Mouse (Mus musculus) lung, embryonic 14.5 days (tissue): ENCODE measurements around the gene Smtnl2. TPM values are rescaled to one million over a fixed set of nuclear protein-coding genes. Genes with fewer than 3 reads are reported as not detected.
"Not testable (repeated sequence)": the region's sequence is repeated elsewhere in the genome, so short reads cannot be mapped to it uniquely, and the experiment has no call there.

Source experiments
- ATAC-seq: fragments of 200-750 bp; cut with Nextera tagmentation; 2 replicates; pipeline ENCODE4 v1.8.0; 2017; ENCODE audit warnings: mild to moderate bottlenecking, moderate TSS enrichment, moderate library complexity; ENCODE audit not compliant: insufficient read depth
- DNase-seq: peaks from one replicate; pipeline ENCODE4 v3.0.0-alpha.2; 2015
- H3K27ac ChIP-seq: fragments of 300-500 bp; sonication (generic); 2 replicates; pipeline ENCODE4 v1.5.1; 2014; ENCODE audit warnings: low read depth, mild to moderate bottlenecking, moderate library complexity
- H3K27me3 ChIP-seq: fragments of 300-500 bp; sonication (generic); 2 replicates; pipeline ENCODE4 v1.6.1; 2014; ENCODE audit warnings: low read length, control low read depth; ENCODE audit not compliant: insufficient read depth
- H3K36me3 ChIP-seq: fragments of 300-500 bp; sonication (generic); 2 replicates; pipeline ENCODE4 v1.6.1; 2014; ENCODE audit warnings: control low read depth; ENCODE audit not compliant: insufficient read depth
- H3K4me1 ChIP-seq: fragments of 300-500 bp; sonication (generic); 2 replicates; pipeline ENCODE4 v1.6.1; 2014; ENCODE audit warnings: antibody characterized with exemption, control low read depth; ENCODE audit not compliant: insufficient read depth
- H3K4me2 ChIP-seq: fragments of 300-500 bp; sonication (generic); 2 replicates; pipeline ENCODE4 v1.6.1; 2014; ENCODE audit warnings: mild to moderate bottlenecking
- H3K4me3 ChIP-seq: fragments of 300-500 bp; sonication (generic); 2 replicates; pipeline ENCODE4 v1.5.1; 2014; ENCODE audit warnings: low read depth, low read length
- H3K9ac ChIP-seq: fragments of 300-500 bp; sonication (generic); 2 replicates; pipeline ENCODE4 v1.6.1; 2014
- H3K9me3 ChIP-seq: fragments of 300-500 bp; sonication (generic); 2 replicates; pipeline ENCODE4 v1.6.1; 2016; ENCODE audit warnings: low read depth, low read length, control low read depth
- CTCF ChIP-seq: IDR thresholded peaks from 2 replicates; pipeline ENCODE4 v1.5.1; 2016; ENCODE audit warnings: antibody characterized with exemption, low read depth
- WGBS: fragments of 180-500 bp; shearing (Covaris S2); extraction: QIAGEN DNeasy Blood & Tissue Kit; methylation state at CpG from one replicate; pipeline ENCODE4 v1.1.7; 2014; 5-methylcytosine and 5-hydroxymethylcytosine counted together
- polyA plus RNA-seq: library from polyadenylated mRNA; unstranded; fragments of >200 nt; fragmentation: Nextera tagmentation; extraction: Ambion mirVana; gene quantifications from 2 replicates; pipeline ENCODE4 v1.2.1, GENCODE M21; 2014

Smtnl2 gene
- polyA plus RNA-seq, 1 experiment from 2014 or later, result 122 TPM

- no peaks in the 10 kb centered on the region for H3K4me1 ChIP-seq
- no peaks in the 10 kb centered on the region for H3K27me3 ChIP-seq
- no peak overlapping the region for H3K9ac ChIP-seq
- H3K27ac ChIP-seq, result no peak overlapping the region
- peaks cover 100% of the 10 kb centered on the region for H3K36me3 ChIP-seq
- no peaks in the 10 kb centered on the region for H3K9me3 ChIP-seq
- H3K4me3 ChIP-seq, result no peak overlapping the region
- 71% methylated on average over 8 of the region's 8 CpGs for WGBS
- TF ChIP-seq CTCF, result peak; percentile 41
- no peak for DNase-seq
- no peak overlapping the region for H3K4me2 ChIP-seq
- no peak for ATAC-seq
Observed at GRCm38 (mm10) chr11:72447475-72447874, 36.0 kb upstream of the Smtnl2 start.

- H3K27ac ChIP-seq, result no peak overlapping the region
- peak; percentile 67 for DNase-seq
- no peak overlapping the region for H3K9ac ChIP-seq
- peaks cover 5% of the 10 kb centered on the region; the same call in 1 of the 2 replicates for H3K4me1 ChIP-seq
- no peak for ATAC-seq
- peaks cover 94% of the 10 kb centered on the region for H3K36me3 ChIP-seq
- no peak overlapping the region for H3K4me3 ChIP-seq
- no peak overlapping the region for H3K4me2 ChIP-seq
- H3K9me3 ChIP-seq, result no peaks in the 10 kb centered on the region
- H3K27me3 ChIP-seq, result no peaks in the 10 kb centered on the region
- TF ChIP-seq CTCF, result peak; percentile 75
- WGBS, result 88% methylated on average over 6 of the region's 6 CpGs
Observed at GRCm38 (mm10) chr11:72446311-72447105, 35.0 kb upstream of the Smtnl2 start.

DNA sequence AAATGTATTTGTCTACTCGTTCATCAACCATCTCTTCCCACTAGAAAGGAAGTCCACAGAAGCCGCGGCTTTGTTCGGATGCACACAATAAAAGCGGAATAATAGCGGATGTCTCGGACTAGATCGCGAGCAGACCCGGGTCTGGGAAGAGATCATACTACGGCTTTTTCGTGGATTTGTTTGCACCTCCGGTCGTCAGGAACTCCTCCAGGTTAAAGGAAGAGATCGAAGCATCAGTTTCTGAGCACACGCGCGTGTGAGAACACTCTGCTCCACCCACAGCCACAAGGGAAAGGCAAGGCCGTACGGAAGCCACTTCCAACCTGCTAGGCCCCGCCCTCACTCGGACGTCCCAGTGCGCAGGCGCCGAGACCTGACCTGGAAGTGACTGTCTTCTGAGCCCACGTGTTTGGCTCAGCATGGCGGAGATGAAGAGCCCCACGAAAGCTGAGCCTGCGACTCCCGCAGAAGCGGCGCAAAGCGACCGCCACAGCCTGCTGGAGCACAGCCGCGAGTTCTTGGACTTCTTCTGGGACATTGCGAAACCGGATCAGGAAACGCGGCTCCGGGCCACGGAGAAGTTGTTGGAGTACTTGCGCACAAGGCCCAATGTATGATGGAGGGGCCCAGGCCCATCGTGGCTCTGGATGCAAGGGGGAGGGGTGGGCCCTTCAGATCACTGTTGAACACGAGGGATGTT is 29.6 kb upstream of the Smtnl2 start, which contains the start of gene Mybbp1a:
Mybbp1a (plus strand) TSS at position 391 of the 700 bp plus-strand sequence.
- Histone ChIP-seq H3K9ac (peak within 1 kb of the TSS; percentile 89), H3K4me3 (peak within 1 kb of the TSS; percentile 92), H3K27ac (peak within 1 kb of the TSS; percentile 92), H3K9me3 (no peaks in the 10 kb centered on the region), H3K36me3 (peaks cover 40% of the 10 kb centered on the region), H3K4me2 (peak within 1 kb of the TSS; percentile 96), H3K4me1 (peaks cover 5% of the 10 kb centered on the region; the same call in 1 of the 2 replicates), H3K27me3 (no peaks in the 10 kb centered on the region)
- under 1% methylated on average over 46 of the region's 46 CpGs for WGBS
- peak; percentile 91 for ATAC-seq
- peak; percentile 99 for DNase-seq
- no peak for TF ChIP-seq CTCF

GRCm38 (mm10) chr11:72440597-72440964 is 29.1 kb upstream of the Smtnl2 start:
- H3K4me2 ChIP-seq, result peak overlapping the region; percentile 96
- H3K27me3 ChIP-seq, H3K4me1 ChIP-seq, H3K9me3 ChIP-seq, DNase-seq: not testable (repeated sequence)
- peaks cover 35% of the 10 kb centered on the region for H3K36me3 ChIP-seq
- 40% methylated on average over 6 of the region's 6 CpGs for WGBS
- 0 out of 2 replicates have a peak, but pooled peaks have one; percentile 40 for ATAC-seq
- peak overlapping the region; percentile 92 for H3K4me3 ChIP-seq
- H3K27ac ChIP-seq, result peak overlapping the region; percentile 92
- peak overlapping the region; percentile 89 for H3K9ac ChIP-seq

DNA sequence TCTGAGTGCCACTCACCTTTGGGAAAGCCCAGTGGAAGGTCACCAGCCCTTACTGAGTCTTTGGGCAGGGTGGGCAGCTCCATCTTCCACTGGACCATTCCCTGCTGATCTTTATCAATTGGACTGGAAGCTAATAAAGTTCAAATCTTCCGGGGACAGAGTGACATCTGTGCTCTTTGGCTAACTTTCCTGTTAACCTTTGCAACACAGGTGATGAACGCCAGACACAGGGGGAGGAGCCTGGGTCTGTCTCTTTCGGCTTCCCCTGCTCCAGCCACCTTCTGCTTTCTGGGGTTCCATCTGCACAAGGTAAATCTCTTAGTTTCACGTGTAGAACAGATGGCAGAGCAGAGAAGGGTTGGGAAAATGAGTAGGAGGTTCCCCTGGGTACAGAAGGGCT is 26.9 kb upstream of the Smtnl2 start:
- no peak for TF ChIP-seq CTCF

GRCm38 (mm10) chr11:72436756-72437650 is 25.5 kb upstream of the Smtnl2 start:
- Histone ChIP-seq H3K27me3 (no peaks in the 10 kb centered on the region), H3K4me2 (no peak overlapping the region), H3K9me3 (no peaks in the 10 kb centered on the region), H3K4me3 (no peak overlapping the region), H3K27ac (no peak overlapping the region), H3K9ac (no peak overlapping the region), H3K36me3 (no peaks in the 10 kb centered on the region), H3K4me1 (peaks cover 9% of the 10 kb centered on the region; the same call in 1 of the 2 replicates)
- WGBS, result 81% methylated on average over 16 of the region's 16 CpGs
- no peak for DNase-seq
- ATAC-seq, result no peak
- no peak for TF ChIP-seq CTCF

More for the DNA sequence above, 26.9 kb upstream of the Smtnl2 start:
- Histone ChIP-seq H3K4me3 (no peak overlapping the region), H3K9me3 (no peaks in the 10 kb centered on the region), H3K36me3 (peaks cover 13% of the 10 kb centered on the region), H3K9ac (no peak overlapping the region), H3K27ac (no peak overlapping the region), H3K4me1 (peaks cover 14% of the 10 kb centered on the region), H3K27me3 (no peaks in the 10 kb centered on the region), H3K4me2 (no peak overlapping the region)
- WGBS, result 66% methylated on average over 4 of the region's 4 CpGs
- DNase-seq (no peak), ATAC-seq (no peak)
